Mouse (Mus musculus): ENCODE results near the gene Baiap3. TPM values are rescaled to one million over a fixed set of nuclear protein-coding genes. Genes with fewer than 3 reads are reported as not detected.
A peak's percentile ranks its signal among the peaks of the same experiment; 100 is the strongest.

The Baiap3 gene
- polyA plus RNA-seq, 1 experiment from 2014 or later, result 2.8 TPM

DNA sequence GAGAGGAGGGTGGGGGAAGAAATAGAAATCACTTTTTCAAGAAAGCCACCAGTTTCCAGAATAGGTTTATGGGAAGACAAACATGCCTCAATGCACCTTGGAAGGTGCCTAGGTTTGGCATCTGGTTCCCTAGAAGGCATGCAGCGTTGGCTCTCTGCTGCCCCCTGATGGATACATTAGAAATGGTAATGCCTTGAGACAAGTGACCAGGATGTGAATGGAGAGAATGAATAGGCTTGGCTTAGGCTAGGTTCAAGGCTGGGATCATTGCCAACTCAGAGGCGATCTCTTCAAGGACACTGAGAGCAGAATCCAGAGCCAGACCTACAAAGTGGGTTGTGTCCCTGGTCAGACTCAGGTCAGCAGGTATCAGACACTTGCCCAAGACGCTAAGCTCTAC lies 28.9 kb upstream of the Baiap3 start:
- peak; percentile 38 for ATAC-seq
- peak; percentile 98 for TF ChIP-seq CTCF (IDR thresholded peaks at IDR 0.05)
- no peak for TF ChIP-seq EP300 (IDR thresholded peaks at IDR 0.05)
- Histone ChIP-seq H3K9ac (replicated peaks; ENCODE audit: low read depth) (no peak overlapping the region), H3K4me2 (replicated peaks; ENCODE audit: low read depth, low read length) (no peak overlapping the region), H3K9me3 (ENCODE audit: low read length) (no peaks in the 10 kb centered on the region), H3K27me3 (replicated peaks; ENCODE audit: insufficient read depth, low read length) (no peaks in the 10 kb centered on the region), H3K27ac (ENCODE audit: low read length) (no peak overlapping the region), H3K4me3 (ENCODE audit: low read depth, low read length) (no peak overlapping the region), H3K4me1 (ENCODE audit: insufficient read depth, low read depth, low read length) (no peaks in the 10 kb centered on the region), H3K36me3 (ENCODE audit: insufficient read depth, low read length) (no peaks in the 10 kb centered on the region)
- peak; percentile 79 for DNase-seq (ENCODE audit: low spot score)
- 21% methylated on average over 3 of the region's 3 CpGs for WGBS

DNA sequence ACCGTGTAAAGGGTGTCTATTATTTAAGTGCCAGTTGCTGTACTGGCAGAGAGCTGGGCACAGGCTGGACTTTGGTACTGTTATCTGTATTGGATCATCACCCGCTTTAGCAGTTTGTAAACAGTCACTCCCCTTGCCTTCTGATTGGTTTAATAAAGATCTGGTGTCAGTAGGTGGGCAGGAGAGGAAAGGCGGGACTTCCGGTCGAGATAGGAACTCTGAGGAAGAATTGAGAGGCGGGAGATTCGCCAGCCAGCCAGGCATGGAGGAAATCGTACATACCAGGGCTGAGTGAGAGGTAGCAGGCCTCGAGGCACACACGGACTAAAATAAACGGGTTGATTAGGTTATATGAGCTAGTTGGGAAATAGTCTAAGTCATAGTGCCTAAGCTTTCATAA lies 26.0 kb upstream of the Baiap3 start:
- Histone ChIP-seq H3K9ac (replicated peaks; ENCODE audit: low read depth) (no peak overlapping the region), H3K9me3 (ENCODE audit: low read length) (no peaks in the 10 kb centered on the region), H3K4me2 (replicated peaks; ENCODE audit: low read depth, low read length) (no peak overlapping the region), H3K27me3 (replicated peaks; ENCODE audit: insufficient read depth, low read length) (no peaks in the 10 kb centered on the region), H3K4me1 (ENCODE audit: insufficient read depth, low read depth, low read length) (no peaks in the 10 kb centered on the region), H3K4me3 (ENCODE audit: low read depth, low read length) (no peak overlapping the region), H3K27ac (ENCODE audit: low read length) (no peak overlapping the region), H3K36me3 (ENCODE audit: insufficient read depth, low read length) (no peaks in the 10 kb centered on the region)
- WGBS, result 35% methylated on average over 11 of the region's 11 CpGs
- DNase-seq (ENCODE audit: low spot score), result peak; percentile 71
- TF ChIP-seq CTCF (IDR thresholded peaks at IDR 0.05) (no peak), EP300 (IDR thresholded peaks at IDR 0.05) (no peak)
- peak; percentile 61 for ATAC-seq

DNA sequence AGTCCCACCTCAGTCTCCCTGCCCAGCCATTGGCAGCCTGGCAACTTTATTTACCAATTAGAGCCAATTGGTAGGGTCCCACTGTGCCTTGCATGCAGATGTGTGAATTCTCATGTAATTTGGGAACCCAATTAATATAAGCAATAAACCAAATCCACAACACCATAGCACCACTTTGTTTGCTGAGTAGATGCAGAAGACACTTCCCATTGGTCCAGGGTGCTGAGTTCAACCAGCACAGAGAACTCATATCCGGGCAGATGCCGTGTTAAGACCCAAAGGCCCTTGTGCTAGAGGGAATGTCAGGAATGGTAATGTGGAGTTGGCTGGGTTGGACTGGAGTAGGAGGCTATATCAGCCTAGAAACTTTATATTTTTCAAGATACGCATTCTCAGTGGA lies 19.7 kb upstream of the Baiap3 start:
- Histone ChIP-seq H3K27me3 (replicated peaks; ENCODE audit: insufficient read depth, low read length) (no peaks in the 10 kb centered on the region), H3K9me3 (ENCODE audit: low read length) (no peaks in the 10 kb centered on the region), H3K9ac (replicated peaks; ENCODE audit: low read depth) (no peak overlapping the region), H3K36me3 (ENCODE audit: insufficient read depth, low read length) (no peaks in the 10 kb centered on the region), H3K4me2 (replicated peaks; ENCODE audit: low read depth, low read length) (no peak overlapping the region), H3K4me3 (ENCODE audit: low read depth, low read length) (no peak overlapping the region), H3K27ac (ENCODE audit: low read length) (no peak overlapping the region), H3K4me1 (ENCODE audit: insufficient read depth, low read depth, low read length) (peaks cover 11% of the 10 kb centered on the region; the same call in 1 of the 2 replicates)
- ATAC-seq (no peak), DNase-seq (ENCODE audit: low spot score) (no peak)
- TF ChIP-seq CTCF (IDR thresholded peaks at IDR 0.05) (no peak), EP300 (IDR thresholded peaks at IDR 0.05) (no peak)
- 95% methylated on average over 3 of the region's 3 CpGs for WGBS

- peaks cover 15% of the 10 kb centered on the region; the same call in 1 of the 2 replicates for H3K4me1 ChIP-seq (ENCODE audit: insufficient read depth, low read depth, low read length)
- DNase-seq (ENCODE audit: low spot score) (no peak), ATAC-seq (no peak)
- H3K36me3 ChIP-seq (ENCODE audit: insufficient read depth, low read length), result no peaks in the 10 kb centered on the region
- WGBS, result 74% methylated on average over 9 of the region's 9 CpGs
- H3K9me3 ChIP-seq (ENCODE audit: low read length), result no peaks in the 10 kb centered on the region
- TF ChIP-seq CTCF (IDR thresholded peaks at IDR 0.05) (no peak), EP300 (IDR thresholded peaks at IDR 0.05) (no peak)
- peak within 1 kb of the TSS; percentile 80 for H3K4me3 ChIP-seq (ENCODE audit: low read depth, low read length)
- peak within 1 kb of the TSS; percentile 82 for H3K4me2 ChIP-seq (replicated peaks; ENCODE audit: low read depth, low read length)
- H3K27ac ChIP-seq (ENCODE audit: low read length), result peak within 1 kb of the TSS; percentile 98
- H3K27me3 ChIP-seq (replicated peaks; ENCODE audit: insufficient read depth, low read length), result no peaks in the 10 kb centered on the region
- H3K9ac ChIP-seq (replicated peaks; ENCODE audit: low read depth), result peak within 1 kb of the TSS; percentile 95
Observed at GRCm38 (mm10) chr17:25274571-25275346, 18.6 kb upstream of the Baiap3 start, which contains the start of gene Ube2i. Gene Ube2i, minus strand, starts transcription at chr17:25274622.

- Histone ChIP-seq H3K4me1 (ENCODE audit: insufficient read depth, low read depth, low read length) (peaks cover 15% of the 10 kb centered on the region; the same call in 1 of the 2 replicates), H3K27me3 (replicated peaks; ENCODE audit: insufficient read depth, low read length) (no peaks in the 10 kb centered on the region), H3K36me3 (ENCODE audit: insufficient read depth, low read length) (0 out of 2 replicates have a peak, but pooled peaks cover under 1% of the 10 kb centered on the region), H3K9ac (replicated peaks; ENCODE audit: low read depth) (peak overlapping the region; percentile 95), H3K4me2 (replicated peaks; ENCODE audit: low read depth, low read length) (peak overlapping the region; percentile 82), H3K9me3 (ENCODE audit: low read length) (no peaks in the 10 kb centered on the region), H3K27ac (ENCODE audit: low read length) (peak overlapping the region; percentile 98), H3K4me3 (ENCODE audit: low read depth, low read length) (peak overlapping the region; percentile 80)
- ATAC-seq (peak; percentile 79), DNase-seq (ENCODE audit: low spot score) (peak; percentile 97)
- WGBS, result under 1% methylated on average over 40 of the region's 45 CpGs
- peak; percentile 56; the same call in 1 of the 2 replicates for TF ChIP-seq EP300 (IDR thresholded peaks at IDR 0.05)
- TF ChIP-seq CTCF (IDR thresholded peaks at IDR 0.05), result peak; percentile 80
Observed at GRCm38 (mm10) chr17:25273706-25274501, 17.7 kb upstream of the Baiap3 start.
